Mouse (Mus musculus) myocyte (in vitro differentiated cells): ENCODE results near the gene Tmc8.

Source experiments
- CEBPB ChIP-seq: IDR thresholded peaks from 2 replicates; pipeline ENCODE4 v1.6.1; 2011; ENCODE audit warnings: mild to moderate bottlenecking, moderate library complexity; ENCODE audit not compliant: poor library complexity, insufficient read depth, severe bottlenecking
- MAX ChIP-seq: IDR thresholded peaks from one replicate; pipeline ENCODE4 v1.6.1; 2011; ENCODE audit warnings: low read depth, mild to moderate bottlenecking, control low read depth
- MYOD1 ChIP-seq, 3 experiments: IDR thresholded peaks; one replicate each; pipeline ENCODE4 v1.6.1; 2011; ENCODE audit warnings: control low read depth in 2 of 3, low read depth in 2 of 3, mild to moderate bottlenecking in 2 of 3, moderate library complexity in 1 of 3; ENCODE audit not compliant: insufficient read length in 2 of 3, control insufficient read depth in 1 of 3
- MYOG ChIP-seq, 3 experiments: IDR thresholded peaks; one replicate each; pipeline ENCODE4 v1.6.1; 2011; ENCODE audit warnings: control low read depth in 2 of 3, low read depth in 2 of 3, mild to moderate bottlenecking in 2 of 3; ENCODE audit not compliant: insufficient read length in 2 of 3, control insufficient read depth in 1 of 3, insufficient read depth in 1 of 3
- POLR2A ChIP-seq: IDR thresholded peaks from one replicate; pipeline ENCODE4 v1.6.1; 2011; ENCODE audit warnings: low read depth, mild to moderate bottlenecking, control low read depth, moderate library complexity; ENCODE audit not compliant: insufficient read length
- POLR2AphosphoS2 ChIP-seq: IDR thresholded peaks from one replicate; pipeline ENCODE4 v1.6.1; 2011; ENCODE audit warnings: low read depth, control low read depth; ENCODE audit not compliant: insufficient read length
- REST ChIP-seq: IDR thresholded peaks from one replicate; pipeline ENCODE4 v1.6.1; 2011; ENCODE audit warnings: mild to moderate bottlenecking, control low read depth, moderate library complexity; ENCODE audit not compliant: insufficient read depth, insufficient read length
- TCF12 ChIP-seq: IDR thresholded peaks from one replicate; pipeline ENCODE4 v1.6.1; 2011; ENCODE audit warnings: mild to moderate bottlenecking, control low read depth; ENCODE audit not compliant: poor library complexity, insufficient read depth, severe bottlenecking
- TCF3 ChIP-seq: IDR thresholded peaks from one replicate; pipeline ENCODE4 v1.6.1; 2011; ENCODE audit warnings: low read depth, control low read depth; ENCODE audit not compliant: insufficient read length
- USF1 ChIP-seq: IDR thresholded peaks from one replicate; pipeline ENCODE4 v1.6.1; 2011; ENCODE audit warnings: low read depth, mild to moderate bottlenecking, control low read depth, moderate library complexity

GRCm38 (mm10) chr11:117834086-117834485, 52.2 kb downstream of the Tmc8 start:
- TF ChIP-seq MYOD1 (IDR thresholded peaks at IDR 0.05; ENCODE audit: control insufficient read depth in 1 of 3, insufficient read length in 2 of 3, low read depth in 2 of 3) = no peak
- TF ChIP-seq POLR2A = no peak
- no peak for TF ChIP-seq TCF12
- TF ChIP-seq MAX = no peak
- TF ChIP-seq REST = no peak
- no peak for TF ChIP-seq USF1
- TF ChIP-seq CEBPB = no peak
- no peak for TF ChIP-seq MYOG (IDR thresholded peaks at IDR 0.05; ENCODE audit: control insufficient read depth in 1 of 3, insufficient read depth in 1 of 3, insufficient read length in 2 of 3, low read depth in 2 of 3)
- TF ChIP-seq TCF3 = no peak
- TF ChIP-seq POLR2AphosphoS2 = no peak
